Mouse (Mus musculus): ENCODE results near the gene Gm17087.
A peak's percentile ranks its signal among the peaks of the same experiment; 100 is the strongest.

DNA sequence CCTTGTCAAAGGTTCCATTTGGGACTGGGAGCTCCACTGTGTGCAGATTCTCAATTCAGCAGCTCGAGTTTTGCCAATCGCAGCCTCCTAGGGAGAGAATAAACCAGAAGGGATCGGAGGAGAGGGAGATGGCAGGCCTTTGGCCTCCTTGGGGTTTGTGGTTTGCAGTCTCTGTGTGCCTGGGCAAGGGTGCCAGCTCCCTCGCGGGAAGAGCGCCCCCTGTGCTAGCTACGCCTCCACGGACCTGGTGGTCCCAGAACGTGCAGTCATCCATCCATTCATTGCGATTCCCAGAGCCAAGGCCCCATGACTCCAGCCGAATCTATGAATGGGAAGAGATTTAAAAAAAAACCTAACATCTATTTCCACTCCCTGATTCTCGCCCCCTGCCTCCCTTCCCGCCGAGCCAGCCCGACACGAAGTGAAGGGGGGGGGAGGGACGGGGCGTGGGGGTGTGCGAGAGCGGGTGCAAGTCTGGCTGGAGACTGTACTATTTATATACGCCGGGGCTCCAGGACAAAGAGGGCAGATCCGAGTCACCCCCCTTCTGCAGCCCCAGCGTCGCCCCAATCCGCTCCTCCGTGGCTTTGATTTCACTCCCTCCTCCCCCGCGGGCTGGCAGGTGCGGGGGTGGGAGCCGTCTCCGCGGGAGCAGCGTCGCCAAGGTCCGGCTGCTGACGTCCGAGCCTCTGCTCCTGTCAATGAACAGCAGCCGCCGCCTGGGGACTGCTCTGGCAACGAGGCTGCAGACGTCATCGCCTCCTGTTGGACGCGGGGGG lies 42.2 kb downstream of the Gm17087 start:
- TF ChIP-seq CTCF (IDR thresholded peaks at IDR 0.05) = peak; percentile 44
- TF ChIP-seq POLR2A (IDR thresholded peaks at IDR 0.05; ENCODE audit: insufficient read depth, low read depth, low read length) = no peak
- no peak for TF ChIP-seq EP300 (IDR thresholded peaks at IDR 0.05; ENCODE audit: insufficient read depth, low read depth, low read length)

Data from heart, adult 2 months (tissue).